Mouse (Mus musculus) olfactory bulb, adult 2 months (tissue): ENCODE measurements around the gene Msantd2.

Source experiments
- CTCF ChIP-seq: fragments of 200-500 bp; IDR thresholded peaks from 2 replicates; pipeline ENCODE4 v1.5.1; 2012; ENCODE audit warnings: low read depth, mild to moderate bottlenecking, low read length, moderate library complexity; ENCODE audit not compliant: insufficient read depth
- POLR2A ChIP-seq: fragments of 200-500 bp; IDR thresholded peaks from 2 replicates; pipeline ENCODE4 v1.6.1; 2012; ENCODE audit warnings: mild to moderate bottlenecking, low read depth, low read length, moderate library complexity; ENCODE audit not compliant: insufficient read depth

DNA sequence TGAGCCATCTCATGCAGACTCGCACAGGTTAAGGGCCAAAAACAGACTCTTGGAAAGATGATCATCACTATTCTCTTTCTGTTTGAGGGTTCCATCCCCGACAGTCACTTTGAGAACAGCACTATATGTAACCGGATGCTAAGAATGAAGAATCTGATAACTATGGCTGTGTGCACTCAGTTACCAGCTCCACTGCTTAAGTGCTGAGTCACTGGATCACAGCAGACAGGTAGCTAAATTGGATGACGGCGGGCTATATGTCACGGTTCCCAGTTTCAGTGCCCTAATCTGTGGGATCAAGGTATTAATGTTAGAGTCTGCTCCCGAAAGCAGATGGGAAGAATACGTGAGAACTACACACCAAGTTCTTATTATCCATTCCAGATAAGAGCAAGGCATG is 33.3 kb upstream of the Msantd2 start:
- TF ChIP-seq CTCF (no peak), POLR2A (no peak)
